Mouse (Mus musculus) myocyte (in vitro differentiated cells): ENCODE measurements around the gene Susd1.

Experiments
- E2F4 ChIP-seq: IDR thresholded peaks from one replicate; pipeline ENCODE4 v1.6.1; 2011; ENCODE audit warnings: mild to moderate bottlenecking, control low read depth, moderate library complexity; ENCODE audit not compliant: insufficient read depth
- MAX ChIP-seq: IDR thresholded peaks from one replicate; pipeline ENCODE4 v1.6.1; 2011; ENCODE audit warnings: low read depth, mild to moderate bottlenecking, control low read depth
- MYOD1 ChIP-seq, 3 experiments: IDR thresholded peaks; one replicate each; pipeline ENCODE4 v1.6.1; 2011; ENCODE audit warnings: control low read depth in 2 of 3, low read depth in 2 of 3, mild to moderate bottlenecking in 2 of 3, moderate library complexity in 1 of 3; ENCODE audit not compliant: insufficient read length in 2 of 3, control insufficient read depth in 1 of 3
- MYOG ChIP-seq, 3 experiments: IDR thresholded peaks; one replicate each; pipeline ENCODE4 v1.6.1; 2011; ENCODE audit warnings: control low read depth in 2 of 3, low read depth in 2 of 3, mild to moderate bottlenecking in 2 of 3; ENCODE audit not compliant: insufficient read length in 2 of 3, control insufficient read depth in 1 of 3, insufficient read depth in 1 of 3
- POLR2A ChIP-seq: IDR thresholded peaks from one replicate; pipeline ENCODE4 v1.6.1; 2011; ENCODE audit warnings: low read depth, mild to moderate bottlenecking, control low read depth, moderate library complexity; ENCODE audit not compliant: insufficient read length
- SRF ChIP-seq: IDR thresholded peaks from one replicate; pipeline ENCODE4 v1.6.1; 2011; ENCODE audit warnings: low read depth; ENCODE audit not compliant: control insufficient read depth, insufficient read length
- TCF3 ChIP-seq: IDR thresholded peaks from one replicate; pipeline ENCODE4 v1.6.1; 2011; ENCODE audit warnings: low read depth, control low read depth; ENCODE audit not compliant: insufficient read length
- USF1 ChIP-seq: IDR thresholded peaks from one replicate; pipeline ENCODE4 v1.6.1; 2011; ENCODE audit warnings: low read depth, mild to moderate bottlenecking, control low read depth, moderate library complexity

DNA sequence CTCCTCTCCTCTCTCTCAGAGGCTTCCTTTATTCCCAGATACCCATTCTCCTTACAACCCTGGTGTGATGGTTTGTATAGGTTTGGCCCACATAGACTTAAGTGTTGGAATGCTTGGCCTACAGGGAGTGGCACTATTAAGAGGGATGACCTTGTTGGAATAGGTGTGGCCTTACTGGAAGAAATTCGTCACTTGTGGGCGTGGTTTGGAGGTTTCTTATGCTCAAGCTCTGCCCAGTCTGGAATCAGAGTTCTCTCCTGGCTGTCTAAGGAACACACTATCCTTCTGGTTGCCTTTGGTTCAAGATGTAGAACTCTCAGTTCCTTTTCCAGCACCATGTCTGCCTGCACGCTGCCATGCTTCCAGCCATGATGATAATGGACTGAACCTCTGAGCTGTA, 12.5 kb upstream of the Susd1 start:
- no peak for TF ChIP-seq MYOD1 (IDR thresholded peaks at IDR 0.05; ENCODE audit: control insufficient read depth in 1 of 3, insufficient read length in 2 of 3, low read depth in 2 of 3)
- TF ChIP-seq TCF3, result no peak
- TF ChIP-seq SRF, result no peak
- TF ChIP-seq USF1, result no peak
- no peak for TF ChIP-seq POLR2A
- no peak for TF ChIP-seq MAX
- no peak for TF ChIP-seq MYOG (IDR thresholded peaks at IDR 0.05; ENCODE audit: control insufficient read depth in 1 of 3, insufficient read depth in 1 of 3, insufficient read length in 2 of 3, low read depth in 2 of 3)
- no peak for TF ChIP-seq E2F4
